24 mouse cellular contexts compared by ENCODE assay signal in genomic region chr2:136676918-136677445, GRCm38 (mm10). TPM values are rescaled to one million over a fixed set of nuclear protein-coding genes. Genes with fewer than 3 reads are reported as not detected.
DNase-seq lines count a peak whose midpoint lies in the region; ATAC-seq and TF ChIP-seq lines count a peak whose summit lies in the region.
"Had no signal": no experiment of that assay in that cellular context is flagged by ENCODE, and none has a peak within 500 bp of the region (broad histone marks: within the 10 kb centered on the region; RNA-seq: fewer than 3 reads in every experiment).

No protein-coding gene starts in this region.

- H3K4me3 ChIP-seq in embryonic facial prominence, embryonic 14.5 days (ENCODE audit: low read depth, low read length): no peak overlapping the region
- no peak overlapping the region for H3K4me3 ChIP-seq in embryonic facial prominence, embryonic 10.5 days
- H3K4me3 ChIP-seq in lung, embryonic 16.5 days (ENCODE audit: low read length): no peak overlapping the region
- no peak overlapping the region for H3K4me3 ChIP-seq in lung, adult 2 months (replicated peaks; ENCODE audit: extremely low read depth, low read depth, low read length)
- H3K4me3 ChIP-seq in intestine, embryonic 15.5 days (replicated peaks): no peak overlapping the region
- H3K4me3 ChIP-seq: embryonic facial prominence, embryonic 12.5 days; forebrain, embryonic 12.5 days; gastrocnemius, adult 2 months; heart, embryonic 13.5 days; hindbrain, embryonic 15.5 days had no signal

- H3K4me2 ChIP-seq in embryonic facial prominence, embryonic 14.5 days (ENCODE audit: low read depth, low read length): no peak overlapping the region
- H3K4me2 ChIP-seq in lung, embryonic 16.5 days (ENCODE audit: low read depth, low read length): no peak overlapping the region
- no peak overlapping the region for H3K4me2 ChIP-seq in intestine, embryonic 15.5 days (replicated peaks)
- H3K4me2 ChIP-seq: embryonic facial prominence, embryonic 12.5 days; forebrain, embryonic 12.5 days; hindbrain, embryonic 15.5 days had no signal

- TF ChIP-seq CTCF in lung, adult 2 months (IDR thresholded peaks at IDR 0.05; ENCODE audit: insufficient read depth, low read length): no peak

- H3K27ac ChIP-seq in embryonic facial prominence, embryonic 14.5 days (replicated peaks; ENCODE audit: low read depth, low read length): no peak overlapping the region
- H3K27ac ChIP-seq in embryonic facial prominence, embryonic 10.5 days (replicated peaks): no peak overlapping the region
- H3K27ac ChIP-seq in lung, embryonic 16.5 days (ENCODE audit: low read length): no peak overlapping the region; the same call in 1 of the 2 replicates
- H3K27ac ChIP-seq in intestine, embryonic 15.5 days: no peak overlapping the region
- H3K27ac ChIP-seq: forebrain, embryonic 12.5 days; hindbrain, embryonic 15.5 days had no signal

- intact Hi-C loops in left cerebral cortex, postnatal 14 days (cut with DNase I): no loop called here
- intact Hi-C loops in left cerebral cortex, postnatal 10 days (cut with DNase I): no loop called here

- H3K36me3 ChIP-seq in embryonic facial prominence, embryonic 14.5 days (ENCODE audit: control insufficient read depth, insufficient read depth, low read length): no peaks in the 10 kb centered on the region
- H3K36me3 ChIP-seq in embryonic facial prominence, embryonic 10.5 days (replicated peaks): no peaks in the 10 kb centered on the region
- H3K36me3 ChIP-seq in lung, embryonic 16.5 days (ENCODE audit: control insufficient read depth, insufficient read depth, low read length): no peaks in the 10 kb centered on the region
- H3K36me3 ChIP-seq in intestine, embryonic 15.5 days: no peaks in the 10 kb centered on the region
- H3K36me3 ChIP-seq: embryonic facial prominence, embryonic 12.5 days; forebrain, embryonic 12.5 days; heart, embryonic 13.5 days; hindbrain, embryonic 15.5 days had no signal

- 69% methylated on average over 8 of the region's 8 CpGs for WGBS in embryonic facial prominence, embryonic 14.5 days
- WGBS in embryonic facial prominence, embryonic 10.5 days: 86% methylated on average over 8 of the region's 8 CpGs
- WGBS in lung, embryonic 16.5 days: 18% methylated on average over 8 of the region's 8 CpGs
- 43% methylated on average over 8 of the region's 8 CpGs for WGBS in lung, adult 2 months
- 53% methylated on average over 8 of the region's 8 CpGs for WGBS in intestine, embryonic 15.5 days

- no peaks in the 10 kb centered on the region for H3K9me3 ChIP-seq in embryonic facial prominence, embryonic 14.5 days (ENCODE audit: control insufficient read depth, low read length)
- H3K9me3 ChIP-seq in embryonic facial prominence, embryonic 10.5 days: no peaks in the 10 kb centered on the region
- H3K9me3 ChIP-seq in lung, embryonic 16.5 days (ENCODE audit: control insufficient read depth, low read length): no peaks in the 10 kb centered on the region
- H3K9me3 ChIP-seq in intestine, embryonic 15.5 days: no peaks in the 10 kb centered on the region
- H3K9me3 ChIP-seq: embryonic facial prominence, embryonic 12.5 days; forebrain, embryonic 12.5 days; heart, embryonic 13.5 days; hindbrain, embryonic 15.5 days had no signal

- peak; percentile 27 for DNase-seq in embryonic facial prominence, embryonic 14.5 days (ENCODE audit: low spot score)
- DNase-seq in embryonic facial prominence, embryonic 10.5 days (ENCODE audit: low spot score): no peak
- peak; percentile 11 to 30 for DNase-seq in left cerebral cortex, postnatal 14 days (ENCODE audit: low spot score in 2 of 2)
- DNase-seq in left cerebral cortex, postnatal 10 days (ENCODE audit: extremely low spot score in 1 of 2, low spot score in 2 of 2): no peak
- no peak for DNase-seq in lung, adult 2 months
- DNase-seq in NIH3T3 (ENCODE audit: low read depth): peak; percentile 63
- DNase-seq: adrenal gland, adult 2 months; adrenal gland, postnatal 25 days; embryo, embryonic 11 days; gastrocnemius, adult 2 months; gastrocnemius, postnatal 25 days; heart, adult 11 months; heart, postnatal 36 days had no signal

- H3K9ac ChIP-seq in embryonic facial prominence, embryonic 14.5 days (ENCODE audit: low read depth, low read length): no peak overlapping the region
- H3K9ac ChIP-seq in lung, embryonic 16.5 days (ENCODE audit: low read length): no peak overlapping the region
- no peak overlapping the region for H3K9ac ChIP-seq in intestine, embryonic 15.5 days
- H3K9ac ChIP-seq: embryonic facial prominence, embryonic 12.5 days; forebrain, embryonic 12.5 days; heart, embryonic 13.5 days; hindbrain, embryonic 15.5 days had no signal

- ATAC-seq in embryonic facial prominence, embryonic 14.5 days (ENCODE audit: low read depth): no peak
- ATAC-seq in lung, embryonic 16.5 days (ENCODE audit: low read depth): peak; percentile 11; the same call in 1 of the 2 replicates
- no peak for ATAC-seq in intestine, embryonic 15.5 days
- ATAC-seq: activated CD4-positive, CD25-positive, alpha-beta regulatory T cell, adult 4 months; Patski had no signal

- no peaks in the 10 kb centered on the region for H3K27me3 ChIP-seq in embryonic facial prominence, embryonic 14.5 days (replicated peaks; ENCODE audit: control insufficient read depth, insufficient read depth, low read length)
- H3K27me3 ChIP-seq in embryonic facial prominence, embryonic 10.5 days (replicated peaks; ENCODE audit: low read depth, poor library complexity, severe bottlenecking): no peaks in the 10 kb centered on the region
- no peaks in the 10 kb centered on the region for H3K27me3 ChIP-seq in lung, embryonic 16.5 days (ENCODE audit: control insufficient read depth, insufficient read depth, low read depth, low read length)
- H3K27me3 ChIP-seq in intestine, embryonic 15.5 days (replicated peaks): no peaks in the 10 kb centered on the region
- H3K27me3 ChIP-seq: embryonic facial prominence, embryonic 12.5 days; forebrain, embryonic 12.5 days; heart, embryonic 13.5 days; hindbrain, embryonic 15.5 days had no signal

- H3K4me1 ChIP-seq in embryonic facial prominence, embryonic 14.5 days (ENCODE audit: control insufficient read depth, insufficient read depth, low read length): peaks cover 21% of the 10 kb centered on the region
- H3K4me1 ChIP-seq in embryonic facial prominence, embryonic 10.5 days: peaks cover 28% of the 10 kb centered on the region
- H3K4me1 ChIP-seq in lung, embryonic 16.5 days (replicated peaks; ENCODE audit: control insufficient read depth, insufficient read depth, low read length): peaks cover 24% of the 10 kb centered on the region
- no peaks in the 10 kb centered on the region for H3K4me1 ChIP-seq in lung, adult 2 months (ENCODE audit: control insufficient read depth, insufficient read depth, low read length)
- peaks cover 9% of the 10 kb centered on the region; the same call in 1 of the 2 replicates for H3K4me1 ChIP-seq in intestine, embryonic 15.5 days (replicated peaks)

- no peak for TF ChIP-seq POLR2A in lung, adult 2 months (IDR thresholded peaks at IDR 0.05; ENCODE audit: borderline replicate concordance, extremely low read depth, low read depth, low read length)

RNA-seq across cellular contexts. Expression of gene Snap25, which starts 36.3 kb away (rescaled TPM):
- 10.3 and 10.4 TPM in 2 replicates for polyA plus RNA-seq in embryonic facial prominence, embryonic 14.5 days (2014; fragmentation: Nextera tagmentation; extraction: Ambion mirVana)
- 12.5 and 14.7 TPM in 2 replicates for polyA plus RNA-seq in embryonic facial prominence, embryonic 10.5 days (2016; fragmentation: Nextera tagmentation; extraction: Ambion mirVana)
- 1,000 to 10,000 TPM; 1,628 to 1,639 TPM for total RNA-seq in left cerebral cortex, postnatal 14 days (2021)
- 1,000 to 10,000 TPM; 1,204 to 1,224 TPM for total RNA-seq in left cerebral cortex, postnatal 10 days (2021)
- 1.4 and 2.0 TPM in 2 replicates for polyA plus RNA-seq in lung, embryonic 16.5 days (2015; fragmentation: Nextera tagmentation; extraction: Ambion mirVana)
- polyA plus RNA-seq in lung, adult 2 months (2012; rRNA removed): 0.22 and 0.24 TPM in 2 replicates
- 8.0 and 8.7 TPM in 2 replicates for polyA plus RNA-seq in intestine, embryonic 15.5 days (2015; fragmentation: Nextera tagmentation; extraction: Ambion mirVana)
- total RNA-seq: common myeloid progenitor, adult 5-6 weeks; gastrocnemius, adult 2 months; MEL had no signal
- polyA plus RNA-seq: C2C12, Patski had no signal

Comparison
In these comparisons a context has a peak if more than half of its experiments do, and no peak if none do; other contexts are left out.
1. DNase-seq: peak in embryonic facial prominence, embryonic 14.5 days (single experiment), left cerebral cortex, postnatal 14 days (2 of 2) and NIH3T3 (single experiment); none in embryonic facial prominence, embryonic 10.5 days (single experiment), left cerebral cortex, postnatal 10 days (0 of 2) and lung, adult 2 months (single experiment).